Mouse (Mus musculus): Measurements from ENCODE around the gene Pla2g12b.
"Not testable (repeated sequence)": the region's sequence is repeated elsewhere in the genome, so short reads cannot be mapped to it uniquely, and the experiment has no call there.

DNA sequence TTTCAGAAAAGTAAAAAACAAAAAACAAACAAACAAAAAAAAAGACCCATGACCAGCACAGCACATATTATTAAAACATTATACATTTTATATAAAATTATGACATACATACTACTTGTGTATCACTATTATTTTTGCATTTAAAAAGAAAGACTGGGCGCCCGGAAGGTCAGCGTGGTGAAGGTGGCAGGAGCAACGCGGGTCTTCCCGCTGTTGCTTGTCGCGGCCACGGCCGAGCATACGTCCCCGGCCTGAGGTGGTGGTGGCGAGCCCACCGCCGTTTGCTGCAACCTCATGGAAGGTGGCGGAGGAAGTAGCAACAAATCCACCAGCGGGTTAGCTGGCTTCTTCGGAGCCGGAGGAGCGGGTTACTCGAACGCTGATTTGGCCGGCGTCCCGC is 8.0 kb upstream of the Pla2g12b start, which contains the start of gene Gm10273:
- TF ChIP-seq CTCF, EP300 (IDR thresholded peaks at IDR 0.05; ENCODE audit: low read depth): not testable (repeated sequence)
